Comparison of ENCODE assay signal across 8 mouse cellular contexts in the genomic region with DNA sequence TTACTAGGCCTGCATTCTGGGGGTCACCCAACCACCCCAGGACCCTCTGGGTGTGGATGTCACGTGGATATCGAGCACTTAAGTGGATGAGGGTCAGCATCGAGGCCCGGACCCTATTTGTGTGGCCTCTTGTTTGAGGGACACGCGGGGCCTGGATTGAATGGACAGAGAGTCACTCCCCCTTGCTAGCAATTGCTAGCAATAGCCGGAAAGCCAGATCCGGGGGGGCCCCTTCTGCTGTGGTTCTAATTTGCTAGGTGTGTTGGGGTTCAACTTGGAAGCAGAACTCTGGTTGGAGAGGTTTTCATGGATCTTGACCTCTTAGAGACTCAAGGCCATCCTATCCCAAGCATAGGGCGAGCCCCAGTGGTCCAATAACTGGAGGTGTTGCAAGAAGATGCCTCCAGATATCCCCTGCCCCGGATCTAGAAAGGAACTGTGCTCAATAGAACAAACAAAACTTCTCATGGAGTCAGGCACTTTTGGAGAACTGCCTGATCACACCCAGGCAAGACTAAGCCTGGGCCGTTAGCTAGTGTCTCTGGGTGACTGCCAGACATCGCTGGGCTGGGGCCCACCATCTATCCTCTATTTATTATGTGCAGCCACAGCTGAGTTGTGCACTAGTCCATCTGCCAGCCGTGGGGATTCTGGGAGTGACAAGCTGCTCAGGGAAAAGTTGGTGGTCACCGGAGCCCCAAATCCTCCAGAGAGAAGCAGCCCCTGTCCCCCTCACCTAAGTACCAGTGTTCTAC. TPM values are rescaled to one million over a fixed set of nuclear protein-coding genes. Genes with fewer than 3 reads are reported as not detected.
DNase-seq lines count a peak whose midpoint lies in the region; ATAC-seq and TF ChIP-seq lines count a peak whose summit lies in the region.

No protein-coding gene starts in this region.

- peak overlapping the region; percentile 100 for H3K27ac ChIP-seq in forebrain, embryonic 10.5 days
- peak overlapping the region; percentile 100 for H3K27ac ChIP-seq in heart, postnatal 0 days (ENCODE audit: low read depth)
- H3K27ac ChIP-seq in liver, embryonic 16.5 days (ENCODE audit: low read length), result peak overlapping the region; percentile 100
- peak overlapping the region; percentile 100 for H3K27ac ChIP-seq in olfactory bulb, adult 2 months (ENCODE audit: insufficient read depth, low read depth, low read length)

- H3K4me1 ChIP-seq in forebrain, embryonic 10.5 days, result peaks cover 62% of the 10 kb centered on the region
- peaks cover 40% of the 10 kb centered on the region for H3K4me1 ChIP-seq in heart, postnatal 0 days (ENCODE audit: control insufficient read depth, insufficient read depth)
- H3K4me1 ChIP-seq in liver, embryonic 16.5 days (ENCODE audit: control insufficient read depth, low read depth, low read length), result peaks cover 57% of the 10 kb centered on the region
- peaks cover 25% of the 10 kb centered on the region for H3K4me1 ChIP-seq in olfactory bulb, adult 2 months (ENCODE audit: control insufficient read depth, insufficient read depth, low read length)

- no peaks in the 10 kb centered on the region for H3K9me3 ChIP-seq in forebrain, embryonic 10.5 days
- no peaks in the 10 kb centered on the region for H3K9me3 ChIP-seq in heart, postnatal 0 days (replicated peaks; ENCODE audit: control insufficient read depth, low read length)
- H3K9me3 ChIP-seq in liver, embryonic 16.5 days (replicated peaks; ENCODE audit: control insufficient read depth, low read length), result no peaks in the 10 kb centered on the region

- DNase-seq in 416B (ENCODE audit: low read depth), result peak; percentile 76
- peak; percentile 72 for DNase-seq in adipocyte (ENCODE audit: low spot score)
- DNase-seq in forebrain, embryonic 10.5 days (ENCODE audit: extremely low spot score, low spot score), result peak; percentile 62
- no peak for DNase-seq in heart, postnatal 0 days (ENCODE audit: low spot score)
- DNase-seq in kidney, postnatal 4 days, result peak; percentile 78 to 84
- DNase-seq in yolk sac, embryonic 10.5 days (ENCODE audit: low spot score), result no peak

- 51% methylated on average over 14 of the region's 14 CpGs for WGBS in forebrain, embryonic 10.5 days
- 9% methylated on average over 14 of the region's 14 CpGs for WGBS in heart, postnatal 0 days
- WGBS in liver, embryonic 16.5 days (ENCODE audit: insufficient replicate concordance), result 32% methylated on average over 14 of the region's 14 CpGs
- 19% methylated on average over 14 of the region's 14 CpGs for WGBS in olfactory bulb, adult 2 months

- peak overlapping the region; percentile 73 for H3K4me2 ChIP-seq in heart, postnatal 0 days (ENCODE audit: low read depth, low read length)
- H3K4me2 ChIP-seq in liver, embryonic 16.5 days (ENCODE audit: low read depth, low read length), result peak overlapping the region; percentile 91

- peaks cover 38% of the 10 kb centered on the region for H3K36me3 ChIP-seq in forebrain, embryonic 10.5 days (replicated peaks)
- H3K36me3 ChIP-seq in heart, postnatal 0 days (replicated peaks; ENCODE audit: control insufficient read depth, insufficient read depth, low read length), result peaks cover 31% of the 10 kb centered on the region
- H3K36me3 ChIP-seq in liver, embryonic 16.5 days (ENCODE audit: control insufficient read depth, insufficient read depth), result peaks cover 31% of the 10 kb centered on the region

- TF ChIP-seq CTCF in heart, postnatal 0 days (IDR thresholded peaks at IDR 0.05; ENCODE audit: low read depth), result no peak
- no peak for TF ChIP-seq CTCF in olfactory bulb, adult 2 months (IDR thresholded peaks at IDR 0.05; ENCODE audit: insufficient read depth, low read depth, low read length)

- no peak for ATAC-seq in heart, postnatal 0 days (ENCODE audit: insufficient read depth, low read depth)
- no peak for ATAC-seq in liver, embryonic 16.5 days (ENCODE audit: low read depth)

- TF ChIP-seq POLR2A in olfactory bulb, adult 2 months (IDR thresholded peaks at IDR 0.05; ENCODE audit: insufficient read depth, low read depth, low read length), result no peak

- peak overlapping the region; percentile 92 for H3K4me3 ChIP-seq in forebrain, embryonic 10.5 days
- H3K4me3 ChIP-seq in heart, postnatal 0 days (ENCODE audit: low read depth, low read length), result peak overlapping the region; percentile 99
- H3K4me3 ChIP-seq in liver, embryonic 16.5 days (ENCODE audit: low read depth, low read length), result peak overlapping the region; percentile 99
- H3K4me3 ChIP-seq in olfactory bulb, adult 2 months (ENCODE audit: insufficient read depth, low read depth, low read length), result peak overlapping the region; percentile 57

- no peaks in the 10 kb centered on the region for H3K27me3 ChIP-seq in forebrain, embryonic 10.5 days (ENCODE audit: poor library complexity, severe bottlenecking)
- H3K27me3 ChIP-seq in heart, postnatal 0 days (ENCODE audit: control insufficient read depth, insufficient read depth, low read length), result no peaks in the 10 kb centered on the region
- H3K27me3 ChIP-seq in liver, embryonic 16.5 days (ENCODE audit: control insufficient read depth, insufficient read depth, low read depth, low read length), result no peaks in the 10 kb centered on the region

- no peak for TF ChIP-seq EP300 in heart, postnatal 0 days (IDR thresholded peaks at IDR 0.05; ENCODE audit: low read depth)

- H3K9ac ChIP-seq in heart, postnatal 0 days (replicated peaks; ENCODE audit: low read depth, low read length), result peak overlapping the region; percentile 100
- H3K9ac ChIP-seq in liver, embryonic 16.5 days (ENCODE audit: low read depth, low read length), result peak overlapping the region; percentile 100

RNA-seq across cellular contexts. Expression of gene Actb, which starts 0.7 kb away (rescaled TPM):
- polyA plus RNA-seq in forebrain, embryonic 10.5 days (2016; fragmentation: Nextera tagmentation; extraction: Ambion mirVana), result 12,867 and 12,868 TPM in 2 replicates
- 2,129 and 2,574 TPM in 2 replicates for total RNA-seq in heart, postnatal 0 days (2014; rRNA removed; ENCODE audit: low replicate concordance)
- polyA plus RNA-seq in heart, postnatal 0 days (2015; fragmentation: Nextera tagmentation; extraction: Ambion mirVana), result 4,473 and 4,544 TPM in 2 replicates
- 6,197 and 6,568 TPM in 2 replicates for polyA plus RNA-seq in liver, embryonic 16.5 days (2015; fragmentation: Nextera tagmentation; extraction: Ambion mirVana)
- polyA plus RNA-seq in olfactory bulb, adult 2 months (2012; ENCODE audit: insufficient read depth, insufficient read length, low replicate concordance, missing spikeins), result 1,129 and 2,319 TPM in 2 replicates

RNA-seq across cellular contexts. Expression of gene Fbxl18, which starts 12.0 kb away (rescaled TPM):
- 24.2 and 25.1 TPM in 2 replicates for polyA plus RNA-seq in forebrain, embryonic 10.5 days (2016; fragmentation: Nextera tagmentation; extraction: Ambion mirVana)
- 12.5 and 17.8 TPM in 2 replicates for total RNA-seq in heart, postnatal 0 days (2014; rRNA removed; ENCODE audit: low replicate concordance)
- polyA plus RNA-seq in heart, postnatal 0 days (2015; fragmentation: Nextera tagmentation; extraction: Ambion mirVana), result 6.8 and 7.3 TPM in 2 replicates
- polyA plus RNA-seq in liver, embryonic 16.5 days (2015; fragmentation: Nextera tagmentation; extraction: Ambion mirVana), result 2.7 TPM in 2 replicates
- polyA plus RNA-seq in olfactory bulb, adult 2 months (2012; ENCODE audit: insufficient read depth, insufficient read length, low replicate concordance, missing spikeins), result not detected in 2 replicates

RNA-seq across cellular contexts. Expression of gene Fscn1, which starts 52.9 kb away (rescaled TPM):
- 676 and 689 TPM in 2 replicates for polyA plus RNA-seq in forebrain, embryonic 10.5 days (2016; fragmentation: Nextera tagmentation; extraction: Ambion mirVana)
- total RNA-seq in heart, postnatal 0 days (2014; rRNA removed; ENCODE audit: low replicate concordance), result 101 and 104 TPM in 2 replicates
- polyA plus RNA-seq in heart, postnatal 0 days (2015; fragmentation: Nextera tagmentation; extraction: Ambion mirVana), result 77.9 and 78.7 TPM in 2 replicates
- 19.6 and 20.4 TPM in 2 replicates for polyA plus RNA-seq in liver, embryonic 16.5 days (2015; fragmentation: Nextera tagmentation; extraction: Ambion mirVana)
- polyA plus RNA-seq in olfactory bulb, adult 2 months (2012; ENCODE audit: insufficient read depth, insufficient read length, low replicate concordance, missing spikeins), result not detected in 2 replicates

Comparison
In these comparisons a context has a peak if more than half of its experiments do, and no peak if none do; other contexts are left out.
1. DNase-seq: peak in 416B (single experiment), adipocyte (single experiment), forebrain, embryonic 10.5 days (single experiment) and kidney, postnatal 4 days (2 of 2); none in heart, postnatal 0 days (single experiment) and yolk sac, embryonic 10.5 days (single experiment).
2. Peak in every context shown above with its lines, with median percentiles within 50 percentile points of each other: H3K27ac ChIP-seq and H3K4me3 ChIP-seq.